Mouse (Mus musculus) layer of hippocampus, adult 2 months (tissue): Measurements from ENCODE around the gene Rnd2. TPM values are rescaled to one million over a fixed set of nuclear protein-coding genes. Genes with fewer than 3 reads are reported as not detected.
"Not testable (repeated sequence)": the region's sequence is repeated elsewhere in the genome, so short reads cannot be mapped to it uniquely, and the experiment has no call there.

Experiments
- DNase-seq, 2 experiments: peaks; one replicate each; pipeline ENCODE4 v3.0.0; 2022; ENCODE audit warnings: low spot score in 2 of 2
- H3K27ac ChIP-seq: fragments of 200-600 bp; 2 replicates; pipeline ENCODE4 v1.8.1; 2022
- H3K4me3 ChIP-seq: fragments of 200-600 bp; 2 replicates; pipeline ENCODE4 v1.8.1; 2022; ENCODE audit warnings: mild to moderate bottlenecking
- CTCF ChIP-seq: fragments of 200-600 bp; conservative IDR thresholded peaks from 2 replicates; pipeline ENCODE4 v1.8.1; 2022; ENCODE audit warnings: antibody characterized with exemption, mild to moderate bottlenecking, moderate library complexity
- total RNA-seq, 2 experiments: library from RNA; stranded (reverse); gene quantifications; 2 replicates each; pipeline ENCODE4 v1.2.3; 2021

Gene Rnd2
- total RNA-seq, 2 experiments from 2014 or later = 113 to 122 TPM

- no peak for DNase-seq
- TF ChIP-seq CTCF = no peak
- no peak overlapping the region for H3K27ac ChIP-seq
- no peak overlapping the region for H3K4me3 ChIP-seq
Observed at GRCm38 (mm10) chr11:101431327-101431726, 33.5 kb upstream of the Rnd2 start.

GRCm38 (mm10) chr11:101433396-101433795 is 31.4 kb upstream of the Rnd2 start:
- no peak overlapping the region for H3K27ac ChIP-seq
- H3K4me3 ChIP-seq = no peak overlapping the region
- no peak for TF ChIP-seq CTCF
- no peak for DNase-seq

GRCm38 (mm10) chr11:101435831-101436230 is 29.0 kb upstream of the Rnd2 start:
- H3K27ac ChIP-seq = no peak overlapping the region
- no peak for DNase-seq
- H3K4me3 ChIP-seq = no peak overlapping the region
- no peak for TF ChIP-seq CTCF

GRCm38 (mm10) chr11:101436916-101437315 is 27.9 kb upstream of the Rnd2 start:
- no peak for TF ChIP-seq CTCF
- H3K4me3 ChIP-seq = no peak overlapping the region
- no peak overlapping the region for H3K27ac ChIP-seq
- no peak for DNase-seq

GRCm38 (mm10) chr11:101438006-101438405 is 26.8 kb upstream of the Rnd2 start:
- not testable (repeated sequence) for H3K27ac ChIP-seq, DNase-seq, H3K4me3 ChIP-seq

GRCm38 (mm10) chr11:101441450-101442126 is 23.2 kb upstream of the Rnd2 start:
- H3K4me3 ChIP-seq, DNase-seq, H3K27ac ChIP-seq: not testable (repeated sequence)

GRCm38 (mm10) chr11:101442127-101442693 is 22.6 kb upstream of the Rnd2 start, which contains the start of gene Rpl27:
TSS of gene Rpl27 (plus strand) at chr11:101442298.
- TF ChIP-seq CTCF = peak; percentile 69
- DNase-seq = peak; percentile 96 to 99
- Histone ChIP-seq H3K4me3 (peak within 1 kb of the TSS; percentile 71), H3K27ac (peak within 1 kb of the TSS; percentile 95)

GRCm38 (mm10) chr11:101442760-101443159 is 22.0 kb upstream of the Rnd2 start:
- no peak for TF ChIP-seq CTCF
- Histone ChIP-seq H3K4me3 (peak overlapping the region; percentile 71), H3K27ac (peak overlapping the region; percentile 95)
- no peak for DNase-seq

GRCm38 (mm10) chr11:101446319-101446718 is 18.5 kb upstream of the Rnd2 start:
- Histone ChIP-seq H3K4me3 (no peak overlapping the region), H3K27ac (no peak overlapping the region)
- no peak for DNase-seq
- TF ChIP-seq CTCF = no peak

- not testable (repeated sequence) for DNase-seq
Observed at GRCm38 (mm10) chr11:101446860-101447259, 17.9 kb upstream of the Rnd2 start.

GRCm38 (mm10) chr11:101447786-101448185 is 17.0 kb upstream of the Rnd2 start:
- Histone ChIP-seq H3K27ac (no peak overlapping the region), H3K4me3 (no peak overlapping the region)
- no peak for DNase-seq
- no peak for TF ChIP-seq CTCF

More at GRCm38 (mm10) chr11:101446860-101447259, 17.9 kb upstream of the Rnd2 start:
- H3K27ac ChIP-seq, H3K4me3 ChIP-seq: not testable (repeated sequence)

- DNase-seq = no peak
- no peak within 1 kb of the TSS; the same call in 1 of the 2 replicates for H3K27ac ChIP-seq
- peak within 1 kb of the TSS; percentile 46 for H3K4me3 ChIP-seq
- no peak for TF ChIP-seq CTCF
Observed at GRCm38 (mm10) chr11:101448274-101448746, 16.5 kb upstream of the Rnd2 start, which contains the start of gene Ifi35. TSS of gene Ifi35 (plus strand) at chr11:101448407.

- no peak for DNase-seq
- Histone ChIP-seq H3K4me3 (peak overlapping the region; percentile 46), H3K27ac (no peak overlapping the region; the same call in 1 of the 2 replicates)
- no peak for TF ChIP-seq CTCF
Observed at GRCm38 (mm10) chr11:101448899-101449298, 15.9 kb upstream of the Rnd2 start.

- H3K4me3 ChIP-seq, DNase-seq, H3K27ac ChIP-seq: not testable (repeated sequence)
Observed at GRCm38 (mm10) chr11:101449596-101449995, 15.2 kb upstream of the Rnd2 start.
